In the genomic region with DNA sequence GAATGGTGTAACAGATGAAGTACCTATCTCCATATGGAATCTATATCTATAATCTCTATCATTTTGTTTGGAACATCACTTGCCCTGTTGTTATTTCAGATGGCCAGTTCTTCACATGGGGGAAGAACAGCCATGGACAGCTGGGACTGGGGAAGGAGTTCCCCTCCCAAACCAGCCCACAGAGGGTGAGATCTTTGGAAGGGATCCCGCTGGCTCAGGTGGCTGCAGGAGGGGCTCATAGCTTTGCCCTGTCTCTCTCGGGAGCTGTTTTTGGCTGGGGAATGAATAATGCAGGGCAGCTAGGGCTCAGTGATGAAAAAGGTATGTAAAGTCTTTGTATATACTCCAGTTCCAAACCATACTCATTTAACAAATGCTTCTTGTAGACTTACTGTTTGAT, we compare ENCODE assay signal across 18 mouse cellular contexts. TPM values are rescaled to one million over a fixed set of nuclear protein-coding genes. Genes with fewer than 3 reads are reported as not detected.
A peak's percentile ranks its signal among the peaks of the same experiment; 100 is the strongest.
DNase-seq lines count a peak whose midpoint lies in the region; ATAC-seq and TF ChIP-seq lines count a peak whose summit lies in the region.
"Had no signal": no experiment of that assay in that cellular context is flagged by ENCODE, and none has a peak within 500 bp of the region (broad histone marks: within the 10 kb centered on the region; RNA-seq: fewer than 3 reads in every experiment).

No protein-coding gene starts in this region.

- no peak for TF ChIP-seq CTCF in liver, adult 2 months (IDR thresholded peaks at IDR 0.05; ENCODE audit: low read depth, low read length)

- peak; percentile 32 to 50 for DNase-seq in cerebellum, adult 18-20 months
- no peak for DNase-seq in cerebellum, adult 9-10 months
- peak; percentile 55 to 63 for DNase-seq in heart, adult 18-20 months
- DNase-seq in liver, adult 2 months (ENCODE audit: extremely low read depth, low read depth, low spot score): no peak
- no peak for DNase-seq in liver
- DNase-seq in heart, postnatal 14 days: peak; percentile 35 to 54
- DNase-seq: adrenal gland, postnatal 10 days; lung, adult 2 months; right cerebral cortex, adult 18-20 months had no signal

- no peak for TF ChIP-seq POLR2A in liver, adult 2 months (IDR thresholded peaks at IDR 0.05; ENCODE audit: extremely low read depth, insufficient read depth, low read length)

- WGBS in heart, embryonic 12.5 days: 55% methylated on average over 2 of the region's 2 CpGs
- WGBS in liver, adult 2 months: 84% methylated on average over 2 of the region's 2 CpGs
- WGBS in kidney, embryonic 14.5 days: 88% methylated on average over 2 of the region's 2 CpGs

- no peak overlapping the region for H3K4me2 ChIP-seq in heart, embryonic 12.5 days
- no peak overlapping the region for H3K4me2 ChIP-seq in kidney, embryonic 14.5 days (replicated peaks; ENCODE audit: low read depth, low read length)
- H3K4me2 ChIP-seq: embryonic facial prominence, embryonic 13.5 days; kidney, embryonic 15.5 days; limb, embryonic 15.5 days; stomach, embryonic 15.5 days had no signal

- no peaks in the 10 kb centered on the region for H3K79me2 ChIP-seq in liver, adult 2 months (ENCODE audit: control insufficient read depth, insufficient read depth, low read length)

- H3K36me3 ChIP-seq in heart, embryonic 12.5 days: peaks cover 26% of the 10 kb centered on the region
- H3K36me3 ChIP-seq in liver, adult 2 months (ENCODE audit: control insufficient read depth, insufficient read depth, low read length): peaks cover 18% of the 10 kb centered on the region; the same call in 1 of the 2 replicates
- no peaks in the 10 kb centered on the region; the same call in 1 of the 2 replicates for H3K36me3 ChIP-seq in kidney, embryonic 14.5 days (ENCODE audit: control insufficient read depth, insufficient read depth, low read length)
- H3K36me3 ChIP-seq: stomach, embryonic 15.5 days had no signal

- no peaks in the 10 kb centered on the region for H3K27me3 ChIP-seq in heart, embryonic 12.5 days (replicated peaks)
- no peaks in the 10 kb centered on the region for H3K27me3 ChIP-seq in liver, adult 2 months (ENCODE audit: control insufficient read depth, insufficient read depth, low read length)
- H3K27me3 ChIP-seq in kidney, embryonic 14.5 days (ENCODE audit: control insufficient read depth, insufficient read depth, low read length): no peaks in the 10 kb centered on the region
- H3K27me3 ChIP-seq: CH12.LX; embryonic facial prominence, embryonic 13.5 days; kidney, embryonic 15.5 days; limb, embryonic 15.5 days; stomach, embryonic 15.5 days had no signal

- peaks cover 14% of the 10 kb centered on the region for H3K4me1 ChIP-seq in heart, embryonic 12.5 days (replicated peaks)
- no peaks in the 10 kb centered on the region for H3K4me1 ChIP-seq in liver, adult 2 months (ENCODE audit: control insufficient read depth, insufficient read depth, low read length)
- H3K4me1 ChIP-seq in kidney, embryonic 14.5 days (ENCODE audit: control insufficient read depth, insufficient read depth, low read length): no peaks in the 10 kb centered on the region
- H3K4me1 ChIP-seq: kidney, embryonic 15.5 days; limb, embryonic 15.5 days; stomach, embryonic 15.5 days had no signal

- H3K9me3 ChIP-seq in heart, embryonic 12.5 days (replicated peaks): no peaks in the 10 kb centered on the region
- no peaks in the 10 kb centered on the region for H3K9me3 ChIP-seq in kidney, embryonic 14.5 days (ENCODE audit: control insufficient read depth, low read length)
- H3K9me3 ChIP-seq: embryonic facial prominence, embryonic 13.5 days; kidney, embryonic 15.5 days; limb, embryonic 15.5 days; stomach, embryonic 15.5 days had no signal

- ATAC-seq in heart, embryonic 12.5 days (ENCODE audit: insufficient number of reproducible peaks, low FRiP score): no peak
- no peak for ATAC-seq in kidney, embryonic 14.5 days (ENCODE audit: low FRiP score, low TSS enrichment)

- intact Hi-C loops in heart, postnatal 14 days (cut with DNase I): no loop called here

- no peak overlapping the region for H3K4me3 ChIP-seq in heart, embryonic 12.5 days
- H3K4me3 ChIP-seq in liver, adult 2 months (ENCODE audit: insufficient read depth, low read depth, low read length): no peak overlapping the region
- H3K4me3 ChIP-seq in kidney, embryonic 14.5 days (ENCODE audit: low read length): no peak overlapping the region
- H3K4me3 ChIP-seq: embryonic facial prominence, embryonic 13.5 days; kidney, embryonic 15.5 days; limb, embryonic 15.5 days; stomach, embryonic 15.5 days had no signal

- H3K27ac ChIP-seq in heart, embryonic 12.5 days (ENCODE audit: poor library complexity, severe bottlenecking): no peak overlapping the region
- peak overlapping the region; percentile 52 for H3K27ac ChIP-seq in liver, adult 2 months (replicated peaks; ENCODE audit: insufficient read depth, low read depth, low read length)
- H3K27ac ChIP-seq in kidney, embryonic 14.5 days (ENCODE audit: low read depth, low read length): no peak overlapping the region
- H3K27ac ChIP-seq: embryonic facial prominence, embryonic 13.5 days; kidney, embryonic 15.5 days; limb, embryonic 15.5 days; stomach, embryonic 15.5 days had no signal

- H3K9ac ChIP-seq in heart, embryonic 12.5 days: no peak overlapping the region
- no peak overlapping the region for H3K9ac ChIP-seq in liver, adult 2 months (ENCODE audit: low read depth, low read length)
- H3K9ac ChIP-seq in kidney, embryonic 14.5 days (ENCODE audit: low read depth, low read length): no peak overlapping the region
- H3K9ac ChIP-seq: embryonic facial prominence, embryonic 13.5 days; kidney, embryonic 15.5 days; limb, embryonic 15.5 days; stomach, embryonic 15.5 days had no signal

RNA-seq across cellular contexts. Expression of a gene that starts 25.2 kb away (rescaled TPM):
- total RNA-seq in heart, adult 18-20 months (2021): 10 to 100 TPM; 57.3 to 63.8 TPM
- polyA plus RNA-seq in heart, embryonic 12.5 days (2016; fragmentation: Nextera tagmentation; extraction: Ambion mirVana): 38.3 and 39.2 TPM in 2 replicates
- total RNA-seq in liver, adult 2 months (2014; rRNA removed): 7.9 and 10.3 TPM in 2 replicates
- 2.4 and 3.5 TPM in 2 replicates for polyA plus RNA-seq in liver, adult 2 months (2012; rRNA removed)
- 10 to 100 TPM; 77.2 to 78.4 TPM for total RNA-seq in heart, postnatal 14 days (2021)
- 5.0 and 10.4 TPM in 2 replicates for polyA plus RNA-seq in kidney, embryonic 14.5 days (2014; fragmentation: Nextera tagmentation; extraction: Ambion mirVana)

RNA-seq across cellular contexts. Expression of a gene that starts 50.4 kb away (rescaled TPM):
- 1 to 10 TPM in 1 of 2 experiments, under 1 TPM in 1; 0.75 to 1.3 TPM for total RNA-seq in heart, adult 18-20 months (2021)
- 1.6 and 1.9 TPM in 2 replicates for polyA plus RNA-seq in heart, embryonic 12.5 days (2016; fragmentation: Nextera tagmentation; extraction: Ambion mirVana)
- total RNA-seq in liver, adult 2 months (2014; rRNA removed): 0.09 and 0.81 TPM in 2 replicates
- 0.09 TPM in 1 of 2 replicates, not detected in the other for polyA plus RNA-seq in liver, adult 2 months (2012; rRNA removed)
- under 1 TPM; 0.17 to 0.96 TPM for total RNA-seq in heart, postnatal 14 days (2021)
- 0.44 and 1.1 TPM in 2 replicates for polyA plus RNA-seq in kidney, embryonic 14.5 days (2014; fragmentation: Nextera tagmentation; extraction: Ambion mirVana)
- total RNA-seq: CH12.LX; monocyte, adult 5-6 weeks; neutrophil, adult 5-6 weeks had no signal

Comparison
In these comparisons a context has a peak if more than half of its experiments do, and no peak if none do; other contexts are left out.
1. DNase-seq: peak in cerebellum, adult 18-20 months (2 of 2), heart, adult 18-20 months (2 of 2) and heart, postnatal 14 days (2 of 2); none in cerebellum, adult 9-10 months (single experiment), liver, adult 2 months (single experiment) and liver (single experiment).